Mouse (Mus musculus) adrenal gland, adult 18-20 months (tissue): Measurements from ENCODE around the gene Elf4. TPM values are rescaled to one million over a fixed set of nuclear protein-coding genes. Genes with fewer than 3 reads are reported as not detected.
A peak's percentile ranks its signal among the peaks of the same experiment; 100 is the strongest.

ENCODE experiments used
- DNase-seq, 2 experiments: peaks; one replicate each; pipeline ENCODE4 v3.0.0; 2021 to 2022; ENCODE audit warnings: low spot score in 2 of 2
- long read RNA-seq, 2 experiments: library from polyadenylated mRNA; stranded (forward); transcript quantifications; one replicate each; pipeline ENCODE4 v2.0.0; 2021
- total RNA-seq, 2 experiments: library from RNA; stranded (reverse); gene quantifications; 1 replicate in 1 of 2; 2 replicates in 1 of 2; pipeline ENCODE4 v1.2.3; 2021

Elf4 gene
- total RNA-seq, result 10 to 100 TPM in 1 of 2 experiments, 1 to 10 TPM in 1; 9.9 to 14.6 TPM
- long read RNA-seq, experiment 1, full-length matches to known transcripts, result 1 of 5 reads
- long read RNA-seq, experiment 1, partial matches to known transcripts, result 0 of 5 reads
- long read RNA-seq, experiment 1, other reads (novel, unspliced or antisense), result 4 of 5 reads
- long read RNA-seq, experiment 2, result 0 reads

DNA sequence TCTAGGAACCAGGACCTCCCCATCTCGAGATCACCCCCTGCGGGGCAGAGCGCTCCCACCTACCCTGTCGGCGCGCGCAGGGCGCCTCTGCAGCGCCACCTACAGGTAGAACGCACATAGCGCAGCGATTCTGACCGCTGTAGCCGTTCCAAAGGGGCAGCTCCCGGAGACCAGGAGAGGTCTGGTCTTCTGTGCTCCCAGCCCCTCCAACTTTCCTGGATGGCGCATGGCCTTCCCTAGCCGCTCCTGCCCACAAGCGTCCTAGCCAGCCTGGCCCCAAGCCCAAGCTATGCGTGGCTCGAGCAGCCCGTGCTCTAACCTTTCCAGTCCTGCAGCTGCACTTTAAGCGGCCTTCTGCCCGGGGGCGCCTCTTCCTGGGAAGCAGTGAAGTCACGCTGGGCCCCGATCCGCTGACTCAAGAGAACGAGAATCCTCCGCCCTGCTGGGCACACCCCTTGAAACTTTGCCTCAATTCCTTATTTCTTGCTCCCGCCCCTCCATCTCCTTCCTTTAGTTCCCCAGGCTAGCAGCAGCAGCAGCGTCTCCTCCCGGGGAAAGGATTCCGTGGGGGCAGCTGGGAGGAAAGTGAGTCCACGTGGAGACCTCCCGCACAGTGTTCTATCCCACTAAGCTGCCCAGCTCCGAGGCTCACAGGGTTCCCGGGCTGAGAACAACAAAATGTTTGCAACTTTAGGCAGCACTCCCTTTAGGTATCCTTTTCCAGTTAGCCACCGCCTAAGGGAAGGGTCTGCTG is at the start of gene Elf4:
Gene Elf4 (minus strand): TSS at position 379 of the 754 bp plus-strand sequence.
- peak; percentile 64 to 66 for DNase-seq

DNA sequence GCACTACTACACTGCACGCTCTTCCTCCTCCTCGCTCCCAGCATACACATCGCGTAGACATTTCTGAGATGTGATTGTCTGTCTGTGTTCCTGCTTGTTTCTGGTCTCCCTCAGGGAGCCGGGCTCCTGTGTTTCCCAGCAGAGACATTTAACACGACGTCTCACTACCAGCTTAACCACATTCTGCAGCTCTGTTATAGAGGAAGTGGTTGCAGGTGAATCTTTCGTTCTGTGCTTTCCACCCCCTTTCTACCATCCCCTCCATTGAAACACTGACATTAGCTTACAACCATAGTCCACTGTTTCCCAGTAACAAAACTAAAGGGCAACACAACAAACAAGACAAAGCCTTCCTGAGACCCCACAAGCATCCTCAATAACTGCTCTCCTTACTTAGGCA is 30.8 kb upstream of the Elf4 start:
- DNase-seq, result no peak

DNA sequence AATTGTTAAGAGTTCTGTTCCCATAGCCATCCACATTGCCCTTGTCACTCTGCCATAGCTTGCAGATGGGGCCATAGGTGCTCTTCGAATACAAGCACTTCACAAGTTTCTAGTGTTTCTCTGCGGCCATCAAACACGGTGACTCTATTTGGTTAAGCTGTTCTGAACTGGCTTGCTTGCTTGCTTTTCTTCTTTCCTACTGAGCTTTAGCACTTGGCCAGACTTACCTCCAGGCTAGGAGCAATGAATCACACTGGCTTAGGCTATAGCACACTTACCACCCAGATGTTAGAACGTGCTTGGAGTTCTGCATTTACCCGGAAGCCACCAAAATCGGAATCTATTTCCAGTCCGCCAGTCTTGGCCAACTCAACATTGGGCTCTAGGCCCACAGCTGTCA is 18.8 kb upstream of the Elf4 start:
- DNase-seq, result no peak

DNA sequence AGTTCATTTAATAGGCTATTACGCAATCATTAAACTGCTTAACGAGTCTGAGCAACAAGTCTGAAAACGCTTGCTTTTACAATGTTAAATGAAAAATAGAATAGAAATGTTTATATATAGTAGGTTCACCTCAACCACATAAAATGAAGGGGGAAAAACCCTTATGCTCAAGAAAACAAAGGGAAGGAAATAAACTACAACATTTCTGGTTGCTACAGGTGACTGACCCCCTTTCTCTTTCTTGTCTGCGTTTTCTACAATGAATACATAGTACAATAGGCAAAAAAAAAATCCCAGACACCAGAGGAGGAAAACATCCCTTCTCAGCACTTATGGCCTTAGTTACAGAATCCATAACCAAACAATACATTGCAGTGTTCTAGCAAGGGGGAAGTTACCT is 18.2 kb upstream of the Elf4 start:
- DNase-seq, result no peak

DNA sequence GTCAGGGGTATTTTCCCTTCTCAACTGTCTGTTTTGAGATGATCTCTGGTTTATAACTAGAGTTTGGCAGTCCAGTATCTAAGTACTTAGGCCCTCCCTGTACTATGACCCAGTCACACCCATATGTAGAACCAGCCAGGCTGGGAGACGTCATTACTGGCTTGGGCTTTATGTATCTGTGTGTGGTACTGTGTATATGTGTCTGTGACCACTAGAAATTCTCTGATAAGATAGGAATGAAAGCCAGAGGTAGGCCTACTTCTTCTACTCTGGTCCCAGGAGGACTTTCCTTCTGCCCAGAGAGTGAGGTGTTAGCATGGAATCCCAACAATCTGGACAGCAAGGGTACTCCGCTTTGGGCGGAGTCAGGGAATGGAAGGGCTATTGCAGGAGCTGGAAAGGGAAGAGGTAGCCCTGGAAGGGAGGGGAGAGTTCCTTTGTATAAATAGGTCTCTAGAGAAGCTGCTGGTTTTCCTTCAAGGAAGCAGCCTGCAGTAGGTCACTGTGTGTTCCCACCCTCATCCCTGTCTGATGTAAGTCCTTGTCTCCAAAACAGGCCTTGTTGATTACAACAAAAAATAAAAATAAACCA is 4.5 kb upstream of the Elf4 start:
- no peak for DNase-seq

DNA sequence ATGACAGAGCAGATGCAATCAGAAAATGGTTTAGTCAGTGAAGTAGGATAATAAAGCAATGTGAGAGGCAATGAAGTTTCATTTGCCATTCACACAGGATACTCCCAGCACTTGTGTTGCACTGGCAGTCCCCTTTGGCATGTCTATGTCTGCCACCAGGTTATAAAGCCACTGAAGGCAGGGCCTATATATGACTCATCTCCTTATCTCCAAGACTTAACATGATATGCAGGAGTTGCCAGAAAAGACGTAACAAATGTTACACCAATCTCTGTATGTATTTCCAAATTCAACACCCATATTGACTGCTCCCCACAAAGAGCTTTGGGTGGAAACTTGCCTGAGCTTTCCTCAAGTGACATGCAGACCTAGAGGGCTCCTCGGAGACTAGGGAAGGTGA is 3.2 kb upstream of the Elf4 start:
- DNase-seq, result no peak

DNA sequence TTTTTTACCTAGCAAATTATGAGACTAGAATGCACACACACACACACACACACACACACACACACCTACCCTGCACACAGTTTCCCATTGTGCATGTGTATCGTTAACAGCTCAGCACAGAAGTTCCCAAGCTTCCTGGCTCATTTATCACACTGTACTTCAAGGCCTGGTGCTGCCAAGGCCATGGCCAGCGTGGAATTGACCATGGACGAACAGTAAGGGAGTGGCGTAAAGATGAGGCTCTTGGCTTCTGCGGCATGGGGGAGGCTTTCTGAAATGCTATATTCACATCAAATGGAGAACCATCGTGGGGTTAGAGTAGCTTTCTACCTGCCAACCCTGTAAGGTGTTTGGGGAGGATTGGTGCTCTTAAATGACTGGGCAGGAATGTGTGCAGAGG is 1.5 kb upstream of the Elf4 start:
- DNase-seq, result no peak

DNA sequence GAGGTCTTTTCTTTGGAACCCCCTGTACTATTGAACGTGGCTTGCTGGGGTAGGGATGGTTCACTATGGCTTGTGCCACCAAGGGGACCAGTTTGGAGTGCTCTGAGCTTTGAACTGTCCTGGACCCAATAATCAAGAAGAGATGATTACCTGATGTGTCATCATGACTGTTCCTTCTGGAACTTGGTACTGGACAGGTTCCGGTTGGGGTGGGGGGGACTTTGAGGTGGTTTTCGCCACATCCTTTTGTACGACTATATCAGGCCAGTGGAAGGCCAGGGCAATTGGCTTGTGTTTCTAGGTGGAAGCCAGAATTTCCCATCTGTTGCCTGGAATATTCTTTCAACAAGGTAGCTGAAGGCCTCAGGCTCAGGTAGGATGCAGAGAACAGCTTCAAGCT is 704 bp upstream of the Elf4 start:
- DNase-seq, result no peak

DNA sequence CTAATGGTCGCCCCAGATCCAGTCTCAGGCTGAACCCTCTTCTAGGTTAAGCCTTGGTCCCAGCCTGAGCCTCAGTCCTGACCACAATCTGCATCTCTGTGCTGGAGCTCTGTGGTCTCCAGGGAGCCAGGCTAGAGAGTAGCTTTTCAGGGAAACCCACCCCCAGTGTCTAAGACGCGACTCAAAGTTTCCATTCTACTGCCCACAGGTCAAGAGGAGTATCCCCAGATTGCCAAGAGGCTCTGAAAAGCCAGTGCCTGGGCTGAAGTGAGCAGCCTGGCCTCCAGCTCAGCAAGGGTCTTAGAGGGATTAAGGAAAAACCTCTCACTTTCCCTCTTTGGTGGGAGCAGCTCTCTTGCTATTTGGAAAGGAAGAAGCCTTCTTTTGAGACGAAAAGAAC is 635 bp downstream of the Elf4 start:
- no peak for DNase-seq

DNA sequence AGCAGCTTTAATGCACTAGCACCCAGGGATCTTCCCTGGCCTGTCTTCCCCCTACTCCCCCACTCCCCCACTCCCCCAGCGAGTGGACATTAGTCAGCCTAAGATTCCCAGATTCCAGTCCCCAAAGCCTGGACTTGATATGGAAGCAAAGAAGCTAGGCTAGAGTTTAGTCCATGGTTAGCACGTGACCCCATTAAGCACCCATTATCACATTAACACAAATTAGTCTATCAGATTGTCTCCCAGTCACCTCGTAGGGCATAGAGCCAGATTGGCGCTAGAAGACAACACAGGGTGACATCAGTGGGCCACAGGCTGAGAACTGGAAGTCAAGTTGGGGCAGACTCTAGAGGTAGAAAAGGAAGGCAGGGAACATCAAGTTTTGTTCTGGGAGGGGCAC is 1.9 kb downstream of the Elf4 start:
- DNase-seq, result no peak

DNA sequence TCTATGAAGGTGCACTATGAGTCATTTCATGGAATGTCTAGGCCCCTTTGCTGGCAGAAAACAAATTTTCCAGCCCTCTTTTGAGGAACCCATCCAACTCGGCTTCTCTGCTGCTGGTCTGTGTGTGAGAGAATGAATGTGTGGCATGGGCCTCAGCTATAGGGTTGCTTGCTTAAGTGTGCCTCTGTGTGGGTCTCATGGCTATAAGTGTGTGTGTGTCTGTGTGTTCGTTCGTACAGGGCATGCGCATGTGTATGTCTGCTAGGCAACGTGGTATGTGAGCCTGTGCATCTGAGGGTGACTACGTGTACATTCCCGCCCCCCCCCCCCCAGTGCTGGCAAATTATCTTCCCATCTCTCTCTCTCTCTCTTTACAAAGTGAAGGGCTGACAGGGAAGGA is 2.4 kb downstream of the Elf4 start:
- DNase-seq, result no peak

DNA sequence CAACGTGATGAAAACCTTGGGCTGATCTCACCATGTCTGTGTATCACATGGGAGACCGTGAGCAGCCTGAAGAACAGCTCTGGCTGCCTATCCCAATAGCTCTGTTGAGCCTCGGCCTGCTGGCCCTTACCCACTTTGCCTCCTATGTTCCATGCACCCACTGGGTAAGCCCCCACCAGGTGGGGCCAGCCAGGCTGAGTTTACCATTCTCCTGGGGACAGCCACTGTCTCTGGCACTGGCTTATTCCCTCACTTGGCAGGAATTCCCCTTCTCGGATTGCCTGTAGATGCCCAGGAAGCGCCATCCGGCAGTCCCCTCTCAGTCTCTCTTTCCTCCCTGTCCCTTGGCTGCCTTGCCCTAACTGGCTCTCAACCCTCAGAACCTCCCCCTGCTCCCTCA is 6.0 kb downstream of the Elf4 start:
- DNase-seq, result no peak

DNA sequence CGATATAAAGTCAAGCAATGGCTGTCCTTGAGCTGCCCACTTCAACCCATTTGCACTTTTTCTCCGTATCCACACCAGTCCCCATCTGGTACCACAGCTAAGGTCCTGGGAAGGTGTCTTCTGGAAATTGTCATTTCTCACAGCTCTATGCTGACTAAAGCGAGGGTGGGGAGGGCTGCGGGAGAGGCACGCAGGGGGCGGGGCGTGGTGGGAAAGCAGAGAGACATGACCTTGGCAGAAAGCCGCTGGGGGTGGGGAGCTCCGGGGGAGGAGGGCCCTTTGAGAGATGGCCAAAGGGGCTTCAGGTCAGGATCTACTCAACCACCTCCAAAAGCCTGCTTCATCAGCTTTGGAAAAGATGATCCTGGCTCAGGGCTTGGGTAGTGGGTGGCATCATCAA is 7.9 kb downstream of the Elf4 start:
- DNase-seq, result no peak

DNA sequence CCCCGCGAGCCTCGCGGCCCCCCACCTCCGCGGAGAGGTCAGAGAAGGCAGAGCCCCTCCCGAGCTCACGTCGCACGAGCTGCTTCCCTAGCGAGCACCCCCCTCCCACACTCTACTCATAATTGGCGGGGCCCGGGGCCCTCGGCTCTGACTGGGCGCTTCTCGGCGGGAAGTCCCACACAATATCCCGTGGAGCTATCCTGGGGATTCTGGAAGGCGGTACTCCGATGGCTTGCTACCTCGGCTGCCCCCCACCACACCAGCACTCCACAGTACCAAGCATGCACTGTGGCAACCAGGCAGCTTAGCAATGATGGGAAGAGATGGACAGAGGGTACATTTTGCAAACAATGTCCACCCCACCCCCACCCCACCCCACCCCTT is 8.4 kb downstream of the Elf4 start:
- no peak for DNase-seq

DNA sequence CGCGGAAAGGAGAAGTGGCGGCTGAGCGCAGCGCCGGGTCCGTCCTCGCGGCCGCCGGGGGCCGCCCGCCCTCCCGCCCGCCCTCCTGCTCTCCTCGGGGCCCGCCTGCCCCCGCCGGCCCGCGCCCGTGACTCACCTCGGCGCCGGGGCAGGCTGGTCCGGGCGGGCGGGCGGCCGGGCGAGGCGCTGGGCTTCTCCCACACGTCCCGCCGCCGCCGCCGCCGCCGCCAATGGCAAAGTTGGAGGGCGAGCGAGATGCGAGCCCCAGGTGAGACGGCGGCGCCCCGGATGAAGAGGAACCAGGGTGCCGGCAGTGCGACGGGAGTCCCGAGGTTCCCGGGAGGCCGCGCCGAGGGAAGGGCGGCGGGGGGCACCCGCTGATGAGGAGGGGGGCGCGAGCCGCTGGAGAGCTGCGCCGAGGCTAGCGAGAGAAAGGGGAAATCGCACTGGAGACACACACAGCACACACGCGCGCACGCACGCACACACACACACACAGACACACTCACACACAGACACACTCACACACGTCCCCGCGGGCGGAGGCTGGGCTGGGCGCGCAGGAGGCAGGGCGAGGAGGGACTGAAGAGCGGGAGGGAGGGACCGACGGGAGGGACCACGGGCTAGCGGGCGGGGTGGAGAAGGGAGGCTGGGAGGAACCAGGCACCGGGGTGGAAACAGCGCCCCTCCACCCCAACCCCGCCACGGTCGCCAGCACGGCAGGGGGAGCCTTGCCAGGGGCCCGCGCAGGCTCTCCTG is 9.0 kb downstream of the Elf4 start:
- DNase-seq, result peak; percentile 59 to 68

DNA sequence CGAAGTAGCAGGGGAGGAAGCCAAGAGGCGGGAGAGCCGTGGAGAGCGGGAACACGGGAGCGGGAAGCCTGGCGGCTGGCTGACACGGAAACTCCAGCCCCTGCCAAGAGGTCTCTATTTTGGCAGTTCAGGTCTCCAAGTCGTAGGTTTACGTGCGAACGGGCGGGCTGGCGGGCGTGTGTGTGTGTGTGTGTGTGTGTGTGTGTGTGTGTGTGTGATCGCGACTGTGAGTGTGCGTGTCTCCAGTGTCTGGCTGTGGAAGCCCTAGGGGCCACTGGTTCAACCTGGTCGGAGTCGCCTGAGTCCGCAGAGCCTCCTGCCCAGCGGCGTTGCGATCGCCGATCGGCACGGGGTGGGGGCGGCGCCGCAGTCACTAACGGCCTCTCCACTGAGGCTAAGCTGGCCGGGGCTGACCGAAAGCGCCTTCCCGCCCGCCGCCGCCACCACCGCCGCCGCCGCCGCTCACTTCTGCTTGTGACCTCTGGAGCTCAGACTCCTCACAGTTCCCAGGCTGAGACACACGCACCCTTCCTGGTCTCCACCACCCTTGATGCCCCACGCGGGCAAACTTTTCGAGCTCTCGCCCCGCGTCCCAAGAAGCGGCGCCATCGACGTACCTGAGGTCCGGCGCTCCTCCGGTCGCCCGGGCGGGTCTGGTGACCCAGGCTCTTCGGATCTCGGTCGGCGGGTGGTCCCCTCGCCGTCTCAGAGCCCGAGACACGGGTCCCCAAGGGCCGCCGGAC is 9.8 kb downstream of the Elf4 start:
- DNase-seq, result no peak

DNA sequence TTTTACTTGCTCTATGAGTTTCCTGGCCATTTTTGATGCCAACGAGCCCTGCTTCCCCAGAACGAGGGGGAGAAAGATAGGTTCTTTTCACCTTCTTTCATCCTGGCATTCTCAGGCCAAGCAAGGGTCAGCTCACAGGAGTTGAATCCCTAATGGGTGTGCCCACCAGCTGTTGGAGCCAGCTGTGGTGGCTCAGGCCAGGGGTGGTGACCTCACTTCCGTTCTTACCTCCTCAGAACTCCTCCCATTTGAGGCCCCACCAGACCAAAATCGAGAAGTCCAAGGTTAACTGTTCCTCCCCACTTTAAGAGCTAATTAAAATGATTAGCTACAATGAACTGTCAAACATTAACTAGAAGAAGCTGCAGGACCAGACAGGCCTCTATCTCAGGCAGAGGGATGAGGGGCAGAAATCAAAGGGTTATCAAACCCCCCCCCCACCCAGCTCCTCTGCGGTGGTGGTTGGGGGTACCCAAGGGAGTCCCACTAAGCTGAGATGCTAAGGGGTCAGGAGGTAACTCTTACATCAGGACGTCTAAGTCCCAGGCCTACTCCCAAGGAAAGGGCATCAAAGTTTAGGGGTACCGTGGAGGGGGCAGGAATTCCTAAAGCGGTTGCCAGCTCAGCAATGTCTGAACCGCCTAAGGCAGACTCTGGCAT is 10.6 kb downstream of the Elf4 start:
- DNase-seq, result no peak

DNA sequence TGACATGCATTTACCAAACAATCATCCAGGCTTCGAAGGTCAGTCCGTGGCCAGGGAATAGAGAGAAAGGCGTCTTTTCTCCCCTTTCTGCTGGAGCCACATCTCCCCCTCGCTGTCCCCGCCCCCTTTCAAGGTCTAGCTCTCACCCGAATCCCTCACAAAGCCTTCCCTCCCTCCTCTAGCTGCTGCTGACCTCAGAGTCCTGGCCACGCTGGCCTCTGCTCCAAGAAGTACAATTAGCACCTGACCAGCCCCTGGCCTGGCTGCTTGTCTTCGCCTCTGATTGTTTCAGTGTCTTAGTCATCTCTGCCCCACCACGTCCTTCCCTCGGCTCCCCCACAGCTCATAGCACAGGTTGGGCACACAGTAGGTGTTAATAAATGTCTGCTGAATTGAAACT is 13.3 kb downstream of the Elf4 start:
- no peak for DNase-seq

DNA sequence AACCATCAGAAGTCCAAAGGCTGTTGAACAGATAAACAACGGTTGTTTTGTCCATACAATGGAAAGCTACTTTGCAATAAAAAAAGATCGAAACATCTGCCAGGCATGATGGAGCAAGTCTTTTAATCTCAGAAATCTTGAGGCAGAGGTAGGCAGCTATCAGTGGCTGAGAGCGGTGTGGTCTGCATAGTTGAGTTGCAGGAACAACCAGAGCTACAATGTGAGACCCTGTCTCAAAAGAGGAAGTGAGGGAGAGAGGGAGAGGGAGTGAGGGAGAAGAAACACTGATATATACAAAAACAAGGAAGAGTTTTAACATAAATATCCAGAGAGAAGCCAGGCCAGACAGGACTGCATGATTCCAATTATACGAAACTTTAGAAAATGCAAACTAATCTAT is 18.3 kb downstream of the Elf4 start:
- DNase-seq, result no peak

DNA sequence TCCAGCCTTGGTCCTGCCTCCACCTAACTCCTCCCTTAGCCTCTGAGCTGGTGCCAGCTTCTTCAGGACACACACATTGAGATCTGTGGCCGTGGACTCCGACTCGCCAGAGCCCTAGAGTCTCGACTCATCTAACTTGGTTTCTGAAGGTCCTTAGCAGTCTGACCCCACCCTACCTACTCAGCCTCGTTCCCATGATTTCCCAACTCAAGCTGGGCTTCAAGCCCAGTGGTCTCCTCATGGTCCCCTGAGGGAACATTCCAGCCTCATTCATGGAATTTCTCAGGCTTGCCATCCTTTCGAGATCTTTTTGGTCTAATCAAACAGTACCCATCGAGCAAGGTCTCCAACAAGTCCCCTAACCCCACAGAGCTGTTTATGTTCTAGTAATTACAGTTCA is 21.0 kb downstream of the Elf4 start:
- no peak for DNase-seq

DNA sequence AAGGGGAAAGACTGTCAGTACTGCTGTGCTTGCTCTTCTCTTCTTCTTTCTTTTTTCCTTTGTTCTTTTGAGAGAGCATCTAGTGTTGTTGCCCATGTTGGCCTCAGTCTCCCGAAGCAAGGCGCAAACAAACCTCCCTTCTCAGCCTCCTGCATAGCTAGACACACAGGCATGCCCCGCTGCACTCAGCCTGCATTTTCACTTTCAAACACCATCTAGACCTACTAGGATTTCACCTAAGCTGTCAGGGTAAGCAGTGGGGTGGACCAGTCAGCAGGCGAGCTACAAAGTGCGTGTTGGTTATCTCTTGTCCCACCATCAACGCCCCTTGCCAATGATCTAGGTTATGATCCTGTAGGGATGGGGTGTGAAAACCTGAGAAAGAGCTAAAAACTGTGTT is 21.4 kb downstream of the Elf4 start:
- no peak for DNase-seq
